Mouse (Mus musculus): ENCODE data around the gene Rpl23a. TPM values are rescaled to one million over a fixed set of nuclear protein-coding genes. Genes with fewer than 3 reads are reported as not detected.
"Not testable (repeated sequence)": the region's sequence is repeated elsewhere in the genome, so short reads cannot be mapped to it uniquely, and the experiment has no call there.

The Rpl23a gene
- polyA plus RNA-seq, 1 experiment from 2014 or later = 1,766 TPM

DNA sequence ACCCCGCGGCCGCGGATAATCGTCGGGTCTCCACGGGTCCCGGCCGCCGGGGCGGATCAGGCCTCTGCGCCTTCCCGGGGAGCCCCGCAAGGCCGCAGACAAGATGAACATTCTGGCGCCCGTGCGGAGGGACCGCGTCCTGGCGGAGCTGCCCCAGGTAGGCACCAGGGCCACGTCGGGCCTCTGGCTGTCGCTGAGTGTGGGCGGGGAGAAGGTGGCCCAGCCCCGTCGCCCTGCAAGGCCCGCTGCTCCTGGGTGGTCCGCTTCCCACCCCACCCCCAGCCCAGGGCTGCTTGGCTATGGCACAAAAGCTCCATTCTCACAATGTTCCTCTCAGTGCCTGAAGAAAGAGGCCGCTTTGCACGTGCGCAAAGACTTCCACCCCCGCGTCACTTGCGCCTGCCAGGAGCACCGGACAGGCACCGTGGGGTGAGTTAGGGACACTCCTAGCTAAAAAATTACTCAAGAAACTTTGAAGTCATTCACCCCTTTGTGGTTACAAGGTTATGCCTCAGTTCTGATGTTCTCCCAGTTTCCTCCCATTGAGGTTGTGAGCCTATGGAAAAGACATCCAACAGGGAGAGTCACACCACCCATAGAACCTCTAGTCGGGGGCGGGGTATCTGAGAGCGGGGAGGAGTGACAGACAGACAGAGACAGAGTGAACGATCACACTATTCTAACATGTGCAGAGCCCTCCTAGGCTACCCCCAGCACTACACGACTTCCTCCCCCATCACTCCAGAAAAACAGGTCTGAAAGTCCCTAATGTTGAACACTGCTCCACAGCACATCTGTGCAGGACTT, 6.1 kb upstream of the Rpl23a start:
- peaks cover 4% of the 10 kb centered on the region; the same call in 1 of the 2 replicates for H3K36me3 ChIP-seq (ENCODE audit: control insufficient read depth, insufficient read depth, low read length)
- peak overlapping the region; percentile 73 for H3K27ac ChIP-seq (ENCODE audit: low read depth, low read length)
- ATAC-seq (replicated peaks; ENCODE audit: low FRiP score) (peak; percentile 66), DNase-seq (ENCODE audit: low spot score) (peak; percentile 78)
- under 1% methylated on average over 42 of the region's 42 CpGs for WGBS
- peaks cover 16% of the 10 kb centered on the region for H3K4me1 ChIP-seq (replicated peaks; ENCODE audit: control insufficient read depth, insufficient read depth, low read length)
- peaks cover 46% of the 10 kb centered on the region for H3K27me3 ChIP-seq (replicated peaks; ENCODE audit: control insufficient read depth, insufficient read depth, low read length)
- peak overlapping the region; percentile 62 for H3K4me3 ChIP-seq (ENCODE audit: low read depth, low read length)
- peak overlapping the region; percentile 72 for H3K9ac ChIP-seq (ENCODE audit: low read depth, low read length)
- no peaks in the 10 kb centered on the region for H3K9me3 ChIP-seq (ENCODE audit: control insufficient read depth, low read length)
- H3K4me2 ChIP-seq = peak overlapping the region; percentile 70

DNA sequence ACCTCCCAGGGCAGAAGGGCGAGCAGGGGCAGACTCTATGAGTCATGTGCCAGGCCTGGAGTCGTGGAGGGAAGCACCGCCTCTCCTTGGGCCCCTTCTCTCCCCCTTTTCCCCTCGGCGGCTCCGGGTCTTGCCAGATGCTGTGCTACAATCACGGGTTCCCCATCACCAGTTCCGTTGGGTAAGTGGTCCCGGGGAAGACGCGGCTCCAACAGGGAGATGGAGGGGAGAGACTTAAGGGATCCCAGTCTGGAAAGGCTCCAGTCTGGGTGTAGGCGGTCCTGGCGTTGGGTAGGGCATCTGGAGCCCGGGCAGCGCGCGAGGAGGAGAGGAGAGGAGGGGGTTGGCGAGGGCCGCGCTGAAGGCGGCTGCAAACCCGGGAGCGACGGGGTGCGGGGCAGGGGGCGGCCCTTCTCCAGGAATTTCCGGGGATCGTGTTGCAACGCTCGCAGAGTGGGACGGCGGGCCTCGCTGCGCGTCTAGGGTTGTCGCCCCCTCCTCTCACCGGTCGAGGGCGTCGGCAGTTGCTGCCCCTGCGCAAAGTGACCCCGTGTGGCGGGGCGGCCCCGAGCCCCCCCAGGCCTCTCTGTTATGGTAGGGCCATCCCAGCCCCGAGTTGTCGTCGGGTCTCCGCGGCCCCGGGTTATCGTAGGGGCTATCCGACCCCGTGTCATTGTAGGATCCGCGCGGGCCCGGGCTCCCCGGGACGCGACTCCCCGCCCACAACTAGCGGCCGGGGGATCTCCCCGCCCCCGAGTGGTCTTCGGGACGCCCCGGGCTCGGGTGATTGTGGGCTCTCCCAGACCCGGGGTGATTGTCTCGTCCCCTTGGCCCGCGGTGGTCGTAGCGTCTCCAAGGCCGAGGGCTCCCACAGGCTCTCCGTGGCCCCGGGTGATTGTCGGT, 5.2 kb upstream of the Rpl23a start, which contains the start of gene Rab34:
Gene Rab34, plus strand, starts transcription at position 100 of the 903 bp plus-strand sequence.
- peak; percentile 46 for ATAC-seq (replicated peaks; ENCODE audit: low FRiP score)
- H3K4me2 ChIP-seq = peak within 1 kb of the TSS; percentile 70
- H3K4me3 ChIP-seq (ENCODE audit: low read depth, low read length) = peak within 1 kb of the TSS; percentile 62
- H3K27ac ChIP-seq (ENCODE audit: low read depth, low read length) = peak within 1 kb of the TSS; percentile 73
- peak within 1 kb of the TSS; percentile 72 for H3K9ac ChIP-seq (ENCODE audit: low read depth, low read length)
- no peaks in the 10 kb centered on the region for H3K9me3 ChIP-seq (ENCODE audit: control insufficient read depth, low read length)
- H3K36me3 ChIP-seq (ENCODE audit: control insufficient read depth, insufficient read depth, low read length) = peaks cover 4% of the 10 kb centered on the region; the same call in 1 of the 2 replicates
- peaks cover 46% of the 10 kb centered on the region for H3K27me3 ChIP-seq (replicated peaks; ENCODE audit: control insufficient read depth, insufficient read depth, low read length)
- 2% methylated on average over 80 of the region's 80 CpGs for WGBS
- DNase-seq (ENCODE audit: low spot score) = peak; percentile 79
- H3K4me1 ChIP-seq (replicated peaks; ENCODE audit: control insufficient read depth, insufficient read depth, low read length) = peaks cover 13% of the 10 kb centered on the region

DNA sequence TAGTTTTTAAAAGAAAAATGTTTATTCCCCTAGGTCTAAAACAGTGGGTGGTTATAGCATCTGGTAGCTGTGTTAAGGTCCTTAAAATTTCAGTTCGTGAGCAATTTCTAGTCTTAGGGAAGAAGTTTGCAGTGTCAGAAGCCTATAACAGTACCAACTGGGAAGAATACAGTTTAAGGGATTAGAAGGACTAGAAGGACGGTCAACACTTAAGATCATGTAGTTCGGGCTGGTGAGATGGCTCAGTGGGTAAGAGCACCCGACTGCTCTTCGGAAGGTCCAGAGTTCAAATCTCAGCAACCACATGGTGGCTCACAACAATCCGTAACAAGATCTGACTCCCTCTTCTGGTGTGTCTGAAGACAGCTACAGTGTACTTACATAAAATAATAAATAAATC, 1.3 kb upstream of the Rpl23a start:
- ATAC-seq (replicated peaks; ENCODE audit: low FRiP score); H3K9me3 ChIP-seq (ENCODE audit: control insufficient read depth, low read length); H3K9ac ChIP-seq (ENCODE audit: low read depth, low read length); H3K27ac ChIP-seq (ENCODE audit: low read depth, low read length); H3K4me2 ChIP-seq; DNase-seq (ENCODE audit: low spot score): not testable (repeated sequence)
- Histone ChIP-seq H3K27me3 (replicated peaks; ENCODE audit: control insufficient read depth, insufficient read depth, low read length) (peaks cover 30% of the 10 kb centered on the region), H3K4me3 (ENCODE audit: low read depth, low read length) (0 out of 2 replicates have a peak overlapping the region, but pooled peaks have one; percentile 15), H3K36me3 (ENCODE audit: control insufficient read depth, insufficient read depth, low read length) (peaks cover 25% of the 10 kb centered on the region), H3K4me1 (replicated peaks; ENCODE audit: control insufficient read depth, insufficient read depth, low read length) (peaks cover 24% of the 10 kb centered on the region)
- 92% methylated on average over 6 of the region's 6 CpGs for WGBS

DNA sequence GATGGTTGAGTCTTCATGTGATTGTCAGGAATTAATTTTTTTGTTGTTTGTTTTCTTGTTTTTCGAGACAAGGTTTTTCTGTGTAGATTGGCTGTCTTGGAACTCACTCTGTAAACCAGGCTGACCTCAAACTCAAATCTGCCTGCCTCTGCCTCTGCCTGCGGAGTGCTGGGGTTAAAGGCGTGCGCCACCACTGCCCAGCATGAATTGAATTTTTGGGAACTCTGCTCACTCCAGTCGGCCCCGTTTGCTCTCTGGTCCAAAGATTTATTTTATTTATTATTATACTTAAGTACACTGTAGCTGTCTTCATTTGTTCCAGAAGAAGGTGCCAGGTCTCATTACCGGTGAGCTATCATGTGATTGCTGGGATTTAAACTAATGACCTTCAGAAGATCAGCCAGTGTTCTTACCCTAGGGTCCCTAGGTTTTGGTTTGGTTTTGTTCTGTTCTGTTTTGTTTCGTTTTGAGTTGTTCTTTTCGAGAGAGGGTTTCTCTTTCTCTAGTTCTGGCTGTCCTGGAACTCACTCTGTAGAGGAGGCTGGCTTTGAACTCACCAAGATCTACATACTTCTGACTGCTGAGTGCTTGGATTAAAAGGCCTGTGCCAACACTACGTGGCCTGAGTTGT, 615 bp upstream of the Rpl23a start:
- ATAC-seq (replicated peaks; ENCODE audit: low FRiP score) = no peak
- H3K4me2 ChIP-seq = peak overlapping the region; percentile 73
- DNase-seq (ENCODE audit: low spot score) = no peak
- peak overlapping the region; percentile 98 for H3K4me3 ChIP-seq (ENCODE audit: low read depth, low read length)
- H3K27ac ChIP-seq (ENCODE audit: low read depth, low read length) = peak overlapping the region; percentile 32; the same call in 1 of the 2 replicates
- H3K9me3 ChIP-seq (ENCODE audit: control insufficient read depth, low read length) = no peaks in the 10 kb centered on the region
- WGBS = 39% methylated on average over 10 of the region's 10 CpGs
- peaks cover 26% of the 10 kb centered on the region for H3K36me3 ChIP-seq (ENCODE audit: control insufficient read depth, insufficient read depth, low read length)
- H3K9ac ChIP-seq (ENCODE audit: low read depth, low read length) = peak overlapping the region; percentile 59
- peaks cover 23% of the 10 kb centered on the region for H3K27me3 ChIP-seq (replicated peaks; ENCODE audit: control insufficient read depth, insufficient read depth, low read length)
- peaks cover 18% of the 10 kb centered on the region for H3K4me1 ChIP-seq (replicated peaks; ENCODE audit: control insufficient read depth, insufficient read depth, low read length)

DNA sequence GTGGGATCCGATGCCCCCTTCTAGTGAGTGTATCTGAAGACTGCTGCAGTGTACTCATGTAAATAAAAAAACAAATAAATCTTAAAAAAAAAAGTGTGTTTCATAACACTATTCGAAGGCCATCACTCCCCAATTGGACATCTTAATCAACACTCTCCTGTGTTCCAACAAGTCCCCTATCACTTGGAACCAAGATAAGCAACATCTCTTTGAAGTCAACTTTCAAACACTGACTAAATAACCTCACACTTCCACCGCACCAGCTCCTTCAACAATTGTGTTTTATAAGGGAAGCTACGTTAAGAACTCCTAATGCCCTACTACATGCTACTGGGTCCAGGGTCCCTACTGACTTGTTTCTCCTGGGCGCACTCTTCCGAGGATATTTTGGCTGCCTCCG, 934 bp downstream of the Rpl23a start:
- Histone ChIP-seq H3K4me3 (ENCODE audit: low read depth, low read length) (peak overlapping the region; percentile 98), H3K9me3 (ENCODE audit: control insufficient read depth, low read length) (no peaks in the 10 kb centered on the region), H3K36me3 (ENCODE audit: control insufficient read depth, insufficient read depth, low read length) (peaks cover 26% of the 10 kb centered on the region), H3K4me2 (peak overlapping the region; percentile 92), H3K27me3 (replicated peaks; ENCODE audit: control insufficient read depth, insufficient read depth, low read length) (peaks cover 8% of the 10 kb centered on the region), H3K4me1 (replicated peaks; ENCODE audit: control insufficient read depth, insufficient read depth, low read length) (peaks cover 15% of the 10 kb centered on the region), H3K27ac (ENCODE audit: low read depth, low read length) (peak overlapping the region; percentile 95), H3K9ac (ENCODE audit: low read depth, low read length) (peak overlapping the region; percentile 93)
- DNase-seq (ENCODE audit: low spot score) = no peak
- no peak for ATAC-seq (replicated peaks; ENCODE audit: low FRiP score)
- 3% methylated on average over 7 of the region's 7 CpGs for WGBS

DNA sequence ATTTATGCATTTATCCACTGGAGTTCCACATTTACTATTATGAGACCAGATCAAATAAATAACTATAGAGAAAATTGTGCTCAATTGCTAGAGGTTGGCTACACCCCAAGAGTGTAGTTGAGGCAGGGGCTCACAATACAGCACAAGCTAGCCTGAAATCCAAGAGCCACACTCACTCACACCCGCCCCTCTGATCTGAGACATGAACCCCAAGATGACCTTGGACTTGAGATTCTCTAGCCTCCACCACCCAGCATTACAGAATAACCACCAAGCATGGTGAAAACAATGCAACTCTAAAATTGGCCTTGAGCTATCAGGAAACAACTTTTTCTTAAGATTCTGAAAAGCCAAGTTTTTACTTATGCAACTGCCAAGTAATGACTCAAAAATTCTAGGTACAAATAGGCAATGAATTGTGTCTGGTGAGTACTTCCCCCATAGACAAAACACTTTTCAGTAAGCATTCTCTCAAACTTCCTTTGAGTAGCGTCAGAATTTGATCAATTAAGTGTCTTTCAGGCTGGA, 1.5 kb downstream of the Rpl23a start:
- H3K27me3 ChIP-seq (replicated peaks; ENCODE audit: control insufficient read depth, insufficient read depth, low read length) = peaks cover 5% of the 10 kb centered on the region

DNA sequence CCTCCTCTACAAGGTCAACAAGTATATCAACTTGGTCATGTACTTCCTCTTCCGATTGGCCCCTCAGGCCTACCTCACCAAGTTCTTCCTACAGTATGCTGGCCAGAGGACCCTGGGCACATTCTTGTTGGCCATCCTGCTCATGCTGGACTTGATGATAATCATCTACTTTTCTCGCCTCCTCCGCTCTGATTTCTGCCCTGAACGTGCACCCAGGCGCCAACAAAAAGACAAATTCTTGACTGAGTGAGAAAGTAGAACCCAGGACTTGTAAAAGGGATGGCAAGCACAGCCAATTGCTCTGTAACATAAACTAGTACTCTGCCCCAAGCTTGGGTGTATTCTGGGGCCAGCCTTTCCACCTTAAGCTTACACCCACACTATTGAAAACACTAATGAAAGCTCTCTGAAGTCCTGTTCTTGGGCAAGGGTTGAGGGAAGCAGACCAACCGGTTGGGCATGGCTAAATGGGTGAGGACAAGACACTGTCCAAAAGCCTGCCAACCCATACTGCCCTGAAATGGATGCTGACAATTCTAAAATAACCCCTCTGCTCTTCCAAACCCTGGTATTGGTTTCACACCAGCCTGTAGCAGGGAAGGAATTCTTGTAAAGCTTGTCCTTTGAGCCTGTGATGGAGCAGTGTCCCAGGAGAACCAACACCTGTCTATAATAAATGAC, 3.2 kb downstream of the Rpl23a start:
- Histone ChIP-seq H3K4me3 (ENCODE audit: low read depth, low read length) (peak overlapping the region; percentile 98), H3K4me2 (peak overlapping the region; percentile 92), H3K27me3 (replicated peaks; ENCODE audit: control insufficient read depth, insufficient read depth, low read length) (no peaks in the 10 kb centered on the region), H3K27ac (ENCODE audit: low read depth, low read length) (peak overlapping the region; percentile 56), H3K9me3 (ENCODE audit: control insufficient read depth, low read length) (no peaks in the 10 kb centered on the region), H3K9ac (ENCODE audit: low read depth, low read length) (peak overlapping the region; percentile 95), H3K36me3 (ENCODE audit: control insufficient read depth, insufficient read depth, low read length) (peaks cover 26% of the 10 kb centered on the region), H3K4me1 (replicated peaks; ENCODE audit: control insufficient read depth, insufficient read depth, low read length) (peaks cover 20% of the 10 kb centered on the region)
- ATAC-seq (replicated peaks; ENCODE audit: low FRiP score) (no peak), DNase-seq (ENCODE audit: low spot score) (no peak)
- WGBS = 35% methylated on average over 6 of the region's 6 CpGs

More for the DNA sequence above, 1.5 kb downstream of the Rpl23a start:
- DNase-seq (ENCODE audit: low spot score) (no peak), ATAC-seq (replicated peaks; ENCODE audit: low FRiP score) (no peak)
- H3K4me1 ChIP-seq (replicated peaks; ENCODE audit: control insufficient read depth, insufficient read depth, low read length) = peaks cover 15% of the 10 kb centered on the region
- peak overlapping the region; percentile 93 for H3K9ac ChIP-seq (ENCODE audit: low read depth, low read length)
- H3K36me3 ChIP-seq (ENCODE audit: control insufficient read depth, insufficient read depth, low read length) = peaks cover 26% of the 10 kb centered on the region
- no peaks in the 10 kb centered on the region for H3K9me3 ChIP-seq (ENCODE audit: control insufficient read depth, low read length)
- peak overlapping the region; percentile 98 for H3K4me3 ChIP-seq (ENCODE audit: low read depth, low read length)
- 26% methylated on average over 2 of the region's 2 CpGs for WGBS
- peak overlapping the region; percentile 92 for H3K4me2 ChIP-seq
- H3K27ac ChIP-seq (ENCODE audit: low read depth, low read length) = peak overlapping the region; percentile 95
